Mouse (Mus musculus): ENCODE results near the gene Clec2i. TPM values are rescaled to one million over a fixed set of nuclear protein-coding genes. Genes with fewer than 3 reads are reported as not detected.

Clec2i gene
- 34.5 TPM for total RNA-seq (2023)

GRCm38 (mm10) chr6:128887091-128887790 is at the start of gene Clec2i:
Clec2i (plus strand) TSS chr6:128887588.

GRCm38 (mm10) chr6:128890948-128891355 is 3.6 kb downstream of the Clec2i start, which contains the start of gene BC035044:
BC035044 (minus strand) TSS chr6:128891126.

GRCm38 (mm10) chr6:128934081-128934480 is 46.7 kb downstream of the Clec2i start, which contains the start of gene Clec2g:
Clec2g (plus strand) TSS chr6:128934381.

Other genes starting within 250 kb of the Clec2i start
- gene Clec2h, start 225.2 kb upstream of the Clec2i start, total RNA-seq (2023) = 3.7 TPM
- gene Klrb1, start 164.5 kb upstream of the Clec2i start, total RNA-seq (2023) = 0.80 TPM
- gene Klrb1c, start 98.4 kb upstream of the Clec2i start, total RNA-seq (2023) = 6.0 TPM
- not detected for gene Gm44511, start 61.3 kb upstream of the Clec2i start, total RNA-seq (2023)
- gene Klrb1b, start 61.3 kb upstream of the Clec2i start, total RNA-seq (2023) = 0.80 TPM
- 6.5 TPM for gene BC035044, start 3.5 kb downstream of the Clec2i start, total RNA-seq (2023)
- 20.4 TPM for gene Clec2g, start 46.8 kb downstream of the Clec2i start, total RNA-seq (2023)
- 6.4 TPM for gene Klrb1f, start 158.3 kb downstream of the Clec2i start, total RNA-seq (2023)
- not detected for gene Clec2e, start 213.3 kb downstream of the Clec2i start, total RNA-seq (2023)

Measured in CD4-positive naive resting alpha-beta T cell, adult 57 days (primary cell).